Mouse (Mus musculus) spleen, embryonic (tissue): ENCODE results near the gene Crnn.

ENCODE experiments used
- CTCF ChIA-PET: fragments of 350-600 bp; sonication (Branson Sonifier 250); formaldehyde crosslinking; loops from one replicate; lab custom pipeline; 2022; lab: Charles Lee

Gene Crnn

DNA sequence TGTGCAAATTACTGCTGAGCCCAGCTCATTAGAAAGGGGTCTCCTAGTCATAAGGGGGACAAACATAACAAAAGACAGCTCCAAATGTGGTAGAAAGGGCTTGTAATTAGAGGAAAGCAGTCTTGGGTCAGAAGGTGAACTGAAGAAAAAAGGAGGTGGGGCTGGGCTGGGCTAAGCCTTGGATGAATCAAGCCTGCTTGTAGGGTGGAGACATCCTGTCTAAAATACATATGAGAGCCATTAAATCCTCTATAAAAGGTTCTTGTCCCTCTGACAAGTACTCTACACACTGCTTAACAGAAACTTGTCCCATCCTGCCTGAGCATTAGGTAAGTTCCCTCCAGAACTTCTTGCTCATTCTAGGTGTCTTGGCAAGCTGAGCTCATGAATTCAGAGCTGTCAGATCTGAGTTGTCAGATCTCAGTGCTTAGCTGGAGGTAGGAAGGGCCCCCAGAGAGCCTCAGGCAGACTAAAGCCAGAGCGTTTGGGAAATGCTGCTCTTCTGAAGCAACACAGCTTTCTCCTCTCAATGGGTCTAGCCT lies at the start of gene Crnn:
Gene Crnn (plus strand): TSS at position 278 of the 542 bp plus-strand sequence.
- CTCF ChIA-PET, result no interaction called here

DNA sequence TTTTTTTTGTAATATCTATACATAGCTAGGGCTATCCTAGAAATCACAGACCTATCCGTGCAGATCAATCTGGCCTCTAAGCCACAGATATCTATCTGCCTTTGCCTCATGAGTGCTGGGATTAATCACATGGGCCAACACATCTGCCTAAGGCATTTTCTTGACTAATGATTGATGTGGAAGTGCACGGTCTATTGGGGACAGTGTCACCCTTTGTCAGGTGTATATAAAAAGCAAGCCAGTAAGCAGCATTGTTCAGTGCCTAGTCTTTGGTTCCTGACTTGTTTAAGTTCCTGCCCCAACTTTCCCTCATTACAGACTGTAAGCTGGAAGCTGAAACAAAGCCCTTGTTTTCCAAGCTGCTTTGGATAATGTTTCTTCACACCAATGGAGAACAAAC lies 48.1 kb upstream of the Crnn start:
- CTCF ChIA-PET, result no interaction called here

DNA sequence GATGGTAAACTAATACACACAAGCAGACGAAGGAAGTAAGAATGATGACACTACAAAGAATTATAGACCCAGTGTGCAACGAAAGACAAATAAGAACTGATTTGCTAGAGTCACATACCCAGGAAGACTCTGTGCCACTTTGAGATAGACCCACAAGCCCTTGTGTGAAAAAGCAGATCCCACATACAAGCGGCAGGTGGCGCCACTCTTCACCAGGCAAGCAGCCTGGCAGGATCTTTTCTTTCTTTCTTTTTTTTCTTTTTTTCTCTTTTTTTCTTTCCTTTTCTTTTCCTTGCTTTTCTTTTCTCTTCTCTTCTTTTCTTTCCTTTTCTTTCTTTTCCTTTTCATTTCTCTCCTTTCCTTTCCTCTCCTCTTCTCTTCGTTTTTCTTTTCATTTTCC lies 32.9 kb upstream of the Crnn start:
- CTCF ChIA-PET, result no interaction called here

DNA sequence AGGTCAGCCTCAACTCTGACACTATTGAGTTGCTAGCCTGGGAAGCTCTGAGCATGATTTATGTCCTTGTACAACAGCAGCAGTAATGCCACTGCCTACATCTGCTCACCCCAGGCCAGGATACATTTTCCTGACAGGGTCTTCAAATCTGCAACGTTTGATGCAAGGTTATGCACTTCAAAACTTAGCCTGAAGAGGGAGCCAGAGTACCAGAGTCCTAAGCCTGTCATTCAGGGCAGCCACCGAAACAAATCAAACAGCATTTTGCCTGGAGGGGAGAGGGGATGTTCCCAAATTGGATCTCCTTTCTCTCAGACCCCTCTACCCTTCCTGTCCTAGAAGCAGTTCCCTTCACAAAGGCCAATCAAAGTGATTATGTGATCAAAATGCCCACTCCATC lies 30.1 kb upstream of the Crnn start:
- CTCF ChIA-PET, result no interaction called here

DNA sequence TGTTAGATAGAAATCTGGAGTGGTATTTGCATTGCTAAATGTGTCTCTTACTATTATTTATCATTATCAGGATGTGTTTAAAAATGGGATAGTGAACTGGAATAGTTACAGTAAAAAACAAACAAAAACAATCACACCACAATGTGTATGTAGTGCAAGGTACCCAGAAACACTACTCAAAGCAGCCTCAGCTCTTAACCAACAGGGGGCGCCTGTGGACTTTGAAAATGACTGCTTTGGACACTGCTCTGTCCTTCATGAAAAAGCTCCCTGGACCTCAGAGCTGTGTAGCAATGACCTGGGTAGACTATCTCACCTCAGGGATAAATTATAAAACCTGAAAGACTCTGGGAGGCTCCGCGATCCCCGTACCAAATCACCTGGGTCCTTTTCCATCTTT lies 25.5 kb upstream of the Crnn start:
- CTCF ChIA-PET, result no interaction called here

DNA sequence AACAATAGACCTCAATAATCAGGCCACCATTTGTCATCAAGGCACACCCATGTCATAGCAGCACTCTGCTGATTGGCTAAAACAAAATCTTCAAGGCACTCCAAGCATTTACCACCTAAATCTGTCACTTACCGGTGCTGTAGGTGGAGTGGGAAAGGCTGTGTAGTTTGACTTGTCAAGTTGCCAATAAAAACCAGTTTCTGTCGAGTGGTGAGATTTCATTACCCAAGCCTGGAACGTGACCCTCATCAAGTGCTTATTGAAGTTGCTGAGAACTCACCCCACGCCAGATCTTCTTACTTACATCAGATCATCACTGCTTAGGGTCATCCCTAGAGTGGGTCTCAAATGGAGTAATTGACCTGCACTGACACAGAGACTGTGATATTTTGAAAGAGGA lies 16.5 kb upstream of the Crnn start:
- CTCF ChIA-PET, result no interaction called here

DNA sequence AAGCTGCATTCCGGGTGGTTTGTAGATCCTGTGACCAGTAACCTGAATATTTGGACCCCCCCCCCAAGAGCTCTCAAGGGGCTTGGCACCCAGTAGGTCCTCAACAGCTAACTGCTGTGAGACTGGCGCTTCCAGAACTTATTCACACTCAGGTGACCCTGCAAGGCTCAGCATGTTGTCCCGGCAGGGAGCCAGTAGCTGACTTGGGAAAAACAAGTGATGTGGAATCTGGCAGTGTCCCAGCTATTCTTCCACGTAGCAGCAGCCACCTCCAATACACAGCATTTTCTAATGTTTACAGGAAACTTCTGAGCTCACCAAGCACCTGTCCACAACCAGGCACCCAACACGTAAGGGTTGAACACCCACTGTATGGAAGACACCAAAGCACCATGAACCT lies 15.5 kb upstream of the Crnn start:
- CTCF ChIA-PET, result no interaction called here

DNA sequence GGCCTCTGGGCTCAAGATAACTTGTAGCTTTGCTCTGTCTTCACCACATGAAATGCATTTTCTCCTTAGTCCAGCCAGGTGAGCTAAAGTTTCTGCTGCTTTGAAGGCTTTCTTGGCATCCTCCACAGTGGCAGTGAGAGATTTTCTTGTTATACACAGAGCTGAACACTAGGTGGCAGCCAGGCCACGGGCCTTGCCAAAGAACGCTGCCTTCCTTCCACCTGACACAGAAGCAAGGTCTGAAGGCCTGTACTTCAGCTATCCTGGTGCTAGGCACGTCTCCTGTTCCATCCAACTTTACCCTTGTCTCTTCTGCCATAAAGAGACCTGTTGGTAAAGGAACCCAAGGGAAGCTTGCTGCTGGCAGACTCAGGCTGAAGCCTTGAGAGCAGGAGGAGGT lies 14.1 kb upstream of the Crnn start:
- CTCF ChIA-PET, result interaction anchor here (0.5 kb wide), 1 partner anchor 243 kb away, joined by 13 read pairs; no protein-coding TSS in a partner anchor

DNA sequence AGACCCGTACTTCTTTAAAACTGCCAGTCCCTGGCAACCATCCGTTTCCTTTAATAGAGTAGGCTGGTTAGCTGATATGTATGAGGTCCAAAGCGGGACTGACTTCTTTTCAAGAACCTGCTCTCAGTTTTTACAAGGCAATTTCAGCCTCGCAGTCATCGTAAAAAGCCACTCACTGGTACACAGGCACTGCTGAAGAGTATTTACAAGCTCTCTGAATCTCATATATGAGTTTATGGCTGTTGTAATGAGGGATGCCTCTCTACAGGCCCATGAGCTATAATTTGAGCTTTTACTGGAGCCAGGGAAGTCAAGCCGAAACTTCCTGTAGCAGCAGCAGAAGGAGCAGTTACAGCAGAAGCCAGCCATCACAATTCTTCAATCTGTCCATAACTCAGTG lies 17.9 kb downstream of the Crnn start:
- CTCF ChIA-PET, result no interaction called here

DNA sequence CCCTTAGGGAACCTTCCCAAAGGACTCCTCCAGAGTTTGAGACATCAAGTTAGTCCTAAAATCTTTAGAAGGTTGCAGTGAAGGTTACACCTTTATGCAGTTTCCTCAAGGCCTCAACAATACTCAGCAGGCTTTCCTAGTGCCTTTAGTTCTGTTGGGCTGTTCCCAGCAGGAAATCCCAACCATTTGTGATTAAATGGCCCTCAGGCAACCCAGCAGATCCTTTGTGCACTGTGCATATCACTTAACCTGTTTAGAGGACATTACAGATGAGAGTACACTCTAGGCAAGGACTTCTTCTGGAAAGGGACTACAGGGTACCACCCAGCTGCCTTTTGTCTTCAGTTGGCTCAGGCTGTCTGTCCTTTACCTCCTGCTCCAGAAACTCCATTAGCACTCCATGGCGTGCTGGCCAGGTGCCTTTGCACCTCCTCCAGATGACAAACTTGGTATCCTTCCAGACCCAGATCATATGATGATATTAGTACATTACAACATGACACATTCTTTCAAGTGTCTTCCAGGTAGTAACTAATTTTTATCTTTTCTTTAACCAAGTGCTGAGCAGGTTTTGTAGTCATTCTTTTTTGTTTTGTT lies 18.5 kb downstream of the Crnn start:
- CTCF ChIA-PET, result no interaction called here

DNA sequence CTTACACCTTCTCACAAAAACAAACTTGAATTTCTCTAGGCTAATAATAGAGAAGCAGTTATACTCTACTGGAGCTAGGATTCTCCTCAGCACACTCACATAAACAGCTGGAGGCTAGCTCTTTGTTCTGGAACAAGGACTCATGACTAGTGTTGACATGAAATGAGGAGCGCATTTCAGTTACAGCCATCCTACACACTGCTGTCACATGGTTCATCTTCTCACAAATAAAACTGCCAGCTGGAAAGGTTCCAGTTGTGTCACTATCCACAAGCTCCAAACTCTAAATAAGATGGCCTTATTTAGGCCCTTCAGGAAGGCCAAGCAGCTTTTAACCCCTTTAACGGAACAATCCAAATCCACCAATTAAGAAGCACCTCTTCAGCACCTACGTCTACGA lies 36.3 kb downstream of the Crnn start:
- CTCF ChIA-PET, result no interaction called here

DNA sequence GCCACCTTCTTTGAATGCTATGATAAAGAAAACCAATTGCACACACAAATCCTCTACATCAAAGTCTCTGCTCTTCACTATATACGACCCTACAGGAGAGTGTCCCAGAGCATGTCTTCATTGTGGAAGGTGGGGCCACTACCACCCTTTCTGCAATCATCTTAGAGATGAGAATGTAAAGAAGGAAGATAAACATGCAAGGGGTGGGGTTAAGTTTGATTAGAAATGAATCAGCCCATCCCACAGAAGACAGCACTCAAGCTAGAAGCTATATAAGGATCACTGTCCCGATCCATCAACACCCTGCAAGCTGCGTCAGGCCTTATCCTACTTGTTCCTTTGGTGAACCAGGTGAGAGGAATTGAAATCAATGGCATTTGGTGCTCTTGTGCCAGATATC lies 52.4 kb downstream of the Crnn start, which contains the start of gene Flg2:
Gene Flg2 (plus strand): TSS at position 301 of the 400 bp plus-strand sequence.
- CTCF ChIA-PET, result no interaction called here
